Mouse (Mus musculus) thymus, adult 2 months (tissue): ENCODE data around the gene Ush1g.

Experiments used
- CTCF ChIP-seq: fragments of 200-500 bp; IDR thresholded peaks from 2 replicates; pipeline ENCODE4 v1.5.1; 2012; ENCODE audit warnings: mild to moderate bottlenecking, control low read depth, low read length, moderate library complexity, borderline replicate concordance; ENCODE audit not compliant: control insufficient read depth, poor library complexity, insufficient read depth; ENCODE audit errors: extremely low read depth
- POLR2A ChIP-seq: fragments of 200-500 bp; IDR thresholded peaks from 2 replicates; pipeline ENCODE4 v1.6.1; 2012; ENCODE audit warnings: mild to moderate bottlenecking, low read length, control low read depth, moderate library complexity; ENCODE audit not compliant: control insufficient read depth, poor library complexity, insufficient read depth; ENCODE audit errors: extremely low read depth

GRCm38 (mm10) chr11:115271481-115271880 is 50.4 kb downstream of the Ush1g start:
- TF ChIP-seq POLR2A (no peak), CTCF (no peak)
